Mouse (Mus musculus) heart, adult 2 months (tissue): Measurements from ENCODE around the gene Gm595.

Experiments used
- CTCF ChIP-seq: fragments of 200-600 bp; IDR thresholded peaks from 2 replicates; pipeline ENCODE4 v1.8.1; 2022; ENCODE audit warnings: antibody characterized with exemption, mild to moderate bottlenecking, moderate library complexity
- EP300 ChIP-seq: fragments of 200-500 bp; IDR thresholded peaks from 2 replicates; pipeline ENCODE4 v1.6.1; 2011; ENCODE audit warnings: low read depth, low read length, control low read depth; ENCODE audit not compliant: insufficient read depth
- POLR2A ChIP-seq: fragments of 200-500 bp; IDR thresholded peaks from 2 replicates; pipeline ENCODE4 v1.6.1; 2011; ENCODE audit warnings: mild to moderate bottlenecking, low read depth, low read length, control low read depth; ENCODE audit not compliant: insufficient read depth

DNA sequence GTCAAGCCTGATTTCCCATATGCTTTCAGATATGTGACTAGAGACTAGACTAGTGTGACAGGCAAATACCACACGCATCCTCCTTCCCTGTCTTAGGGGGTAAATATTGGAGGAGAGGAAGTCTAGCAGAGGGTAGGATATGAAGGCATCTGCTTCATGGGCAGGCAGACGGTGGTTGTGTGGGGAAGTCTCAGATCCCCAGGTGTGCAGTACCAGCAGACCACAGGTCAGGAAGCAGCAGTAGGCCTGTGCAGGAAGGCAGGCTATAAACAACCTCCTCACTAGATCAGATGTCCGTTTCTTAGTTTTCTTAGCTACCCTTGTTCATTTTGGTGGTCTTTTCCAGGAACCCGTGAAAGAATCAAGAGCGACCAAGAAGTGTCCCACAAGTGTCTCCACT, 7.1 kb upstream of the Gm595 start:
- TF ChIP-seq CTCF (no peak), POLR2A (no peak), EP300 (no peak)
